Mouse (Mus musculus) embryo, embryonic 10.5 days (tissue): ENCODE results near the gene Gm3448.
"Not testable (repeated sequence)": the region's sequence is repeated elsewhere in the genome, so short reads cannot be mapped to it uniquely, and the experiment has no call there.

Experiments used
- DNase-seq: peaks from one replicate; pipeline ENCODE4 v3.0.0-alpha.2; 2015; ENCODE audit warnings: low spot score

The Gm3448 gene

DNA sequence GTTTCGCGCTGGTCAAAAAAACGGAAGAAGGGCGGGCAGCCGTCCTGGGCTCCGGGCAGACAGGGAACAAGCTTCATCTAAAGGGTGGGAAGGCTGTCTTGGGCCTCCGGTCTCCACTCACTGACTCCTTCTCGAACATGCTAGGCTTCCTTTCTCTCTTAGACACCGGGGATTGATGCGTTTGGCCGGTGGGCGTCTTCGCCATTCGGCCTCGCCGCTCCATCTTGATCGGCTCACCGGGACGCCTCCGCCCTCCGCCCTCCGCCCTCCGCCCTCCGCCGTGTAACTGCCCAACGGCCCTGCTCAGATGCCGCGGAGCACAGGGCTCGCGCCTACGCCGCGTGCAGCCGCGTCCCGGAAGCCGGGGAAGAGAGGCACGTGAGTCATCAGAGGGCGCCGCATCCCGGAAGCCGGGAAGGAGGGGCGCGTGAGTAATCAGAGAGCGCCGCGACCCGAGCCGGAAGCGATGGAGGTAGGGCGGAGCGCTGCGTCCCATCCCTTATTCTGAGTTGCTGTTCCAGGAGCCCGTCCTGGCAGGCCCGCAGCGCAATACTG lies at the start of gene Gm3448, which contains the start of the genes Ermard and Tcte3:
Gm3448 (minus strand) TSS at position 363 of the 555 bp plus-strand sequence.
Ermard (plus strand) TSS at position 34 of the 555 bp plus-strand sequence.
Tcte3 (minus strand) TSS at position 314 of the 555 bp plus-strand sequence.
- DNase-seq = not testable (repeated sequence)

DNA sequence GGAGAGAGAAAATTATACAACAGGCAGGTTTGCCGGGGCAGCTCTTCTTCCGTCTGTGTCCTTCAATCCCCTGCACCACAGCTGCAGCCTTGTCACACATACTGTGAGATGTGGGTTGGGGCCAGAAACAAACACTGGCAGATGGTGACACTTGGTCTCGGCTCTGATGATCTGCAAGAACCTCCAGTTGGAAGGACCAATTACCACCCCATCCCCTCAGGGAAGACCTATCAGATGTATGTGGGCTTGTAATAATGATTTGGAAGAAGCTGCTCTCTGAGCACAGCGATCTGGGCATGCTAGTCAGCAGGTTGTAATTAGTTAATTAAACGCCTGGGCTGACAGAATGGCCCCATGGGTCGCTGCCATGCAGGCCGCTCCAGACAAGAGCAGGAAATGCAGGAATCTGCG lies 47.3 kb upstream of the Gm3448 start:
- DNase-seq = peak; percentile 43

DNA sequence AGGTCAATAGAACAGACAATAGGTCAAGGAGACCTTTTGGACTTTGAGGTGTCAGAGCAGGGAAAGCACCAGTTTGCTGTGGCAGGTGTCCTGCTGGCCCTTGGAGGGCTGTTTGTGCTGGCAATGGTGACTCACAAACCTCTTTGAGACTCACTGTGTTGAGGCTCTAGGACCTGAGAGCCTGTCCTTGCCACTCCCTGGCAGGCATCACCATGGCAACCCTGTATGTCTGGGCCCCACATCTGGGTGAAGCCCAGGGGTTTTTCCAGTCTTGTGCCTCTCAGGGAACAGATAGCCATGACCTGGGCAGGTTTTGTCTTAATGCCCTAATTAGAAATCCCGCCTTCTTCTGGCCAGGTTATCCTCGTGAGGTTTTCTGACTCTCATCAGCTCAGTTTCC lies 46.8 kb upstream of the Gm3448 start:
- DNase-seq = peak; percentile 28

DNA sequence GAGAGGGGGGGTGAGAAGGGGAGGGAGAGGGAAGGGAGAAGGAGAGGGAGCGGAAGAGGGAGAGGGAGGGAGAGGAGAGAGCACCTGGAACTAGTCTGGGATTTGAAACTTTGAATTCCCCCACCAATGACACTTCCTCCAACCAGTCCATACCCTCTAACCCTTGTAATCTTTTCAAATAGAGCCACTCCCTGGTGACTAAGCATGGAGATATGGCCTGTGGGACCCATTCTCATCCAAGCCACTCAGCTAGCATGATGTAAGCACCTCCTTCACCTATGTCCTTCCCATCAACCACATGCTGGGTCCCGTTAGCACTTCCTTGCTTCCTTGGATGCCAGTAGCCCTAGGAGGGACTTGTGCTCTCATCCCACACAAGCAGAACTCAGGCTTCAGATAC lies 43.7 kb upstream of the Gm3448 start:
- no peak for DNase-seq

DNA sequence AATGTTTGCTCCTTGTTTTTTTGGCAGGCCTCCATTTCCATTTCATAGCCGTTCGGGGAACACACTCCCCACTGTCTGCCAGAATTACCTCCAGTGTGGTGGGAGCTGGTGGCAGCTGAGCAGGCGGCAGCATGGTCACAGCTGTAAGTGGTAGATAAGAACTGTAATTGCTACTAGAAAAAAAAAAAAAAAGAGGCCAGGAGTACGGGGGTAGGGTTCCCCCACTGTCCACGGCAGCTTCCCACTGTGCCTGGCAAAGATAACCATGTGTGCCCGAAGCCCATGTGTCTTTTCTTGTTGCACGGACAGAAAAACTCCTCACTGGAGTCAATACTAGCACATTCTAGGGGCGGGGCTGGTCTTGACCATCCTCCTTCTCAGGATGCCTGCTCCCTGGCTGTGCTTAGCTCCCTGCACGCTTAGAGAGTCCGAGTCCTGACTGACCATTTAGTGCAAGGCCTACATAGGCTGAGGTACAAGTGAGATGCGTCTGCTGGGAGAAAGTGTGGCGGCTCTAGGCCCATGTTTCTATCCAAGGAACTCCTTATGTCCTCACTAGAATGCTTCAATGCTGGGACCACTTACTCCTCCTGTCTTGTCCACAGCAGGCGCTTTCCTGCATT lies 43.0 kb upstream of the Gm3448 start:
- no peak for DNase-seq

DNA sequence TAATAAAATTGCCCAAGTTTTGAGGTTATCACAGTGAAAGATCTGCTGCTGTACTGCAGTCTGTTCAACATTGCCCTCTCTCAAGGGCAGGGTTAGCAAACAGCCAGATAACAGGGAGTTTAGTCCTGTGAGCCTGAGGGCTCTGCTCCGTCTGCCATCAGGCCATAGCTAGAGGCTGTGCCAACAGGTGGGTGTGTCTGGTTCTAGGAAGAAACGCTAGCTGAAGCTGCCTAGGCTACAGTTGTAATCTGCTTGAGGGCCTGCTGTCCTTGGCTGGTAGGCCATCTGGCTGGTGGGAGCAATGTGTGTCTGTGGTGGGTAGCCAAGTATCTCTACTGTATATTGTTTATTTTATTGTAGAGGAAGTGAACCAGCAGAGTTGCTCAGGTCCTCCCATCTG lies 36.2 kb upstream of the Gm3448 start:
- DNase-seq = no peak

DNA sequence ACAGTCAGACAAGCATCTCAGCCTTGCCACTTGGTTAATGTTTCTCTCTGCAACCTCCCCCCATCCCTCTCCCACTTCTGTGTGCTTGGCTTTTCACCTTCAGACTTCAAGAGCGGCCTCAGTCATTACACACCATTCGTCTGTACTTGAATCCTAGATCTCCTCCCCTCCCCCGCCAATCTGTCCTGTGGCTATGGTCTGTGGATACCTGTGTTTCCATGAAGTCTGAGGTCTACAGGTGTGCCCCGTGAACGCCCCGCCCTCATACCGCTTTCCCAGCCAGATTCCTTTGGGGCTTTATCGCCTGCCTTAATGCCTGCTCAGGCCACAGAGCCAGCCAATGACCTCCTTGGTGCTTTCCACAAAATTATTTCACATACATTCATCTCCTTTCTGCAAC lies 33.7 kb upstream of the Gm3448 start:
- DNase-seq = no peak

DNA sequence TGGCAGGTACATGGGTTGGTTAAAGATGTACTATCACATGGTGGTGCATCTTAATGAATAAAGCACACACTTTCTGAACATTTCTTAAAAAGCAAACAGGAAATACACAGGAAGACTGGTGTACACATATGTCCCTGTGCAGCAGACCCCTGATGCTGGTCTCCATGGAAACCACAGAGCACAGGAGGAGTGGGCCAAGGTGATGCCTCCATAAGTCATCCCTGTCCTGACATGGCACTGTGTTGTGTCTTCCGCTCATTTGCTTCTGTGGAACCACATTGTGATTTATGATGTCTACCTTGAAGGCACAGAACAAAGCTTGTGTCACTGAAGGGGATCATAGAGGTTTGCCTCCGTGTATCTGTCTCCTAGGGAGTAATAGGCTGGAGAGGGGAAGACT lies 30.9 kb upstream of the Gm3448 start:
- no peak for DNase-seq

DNA sequence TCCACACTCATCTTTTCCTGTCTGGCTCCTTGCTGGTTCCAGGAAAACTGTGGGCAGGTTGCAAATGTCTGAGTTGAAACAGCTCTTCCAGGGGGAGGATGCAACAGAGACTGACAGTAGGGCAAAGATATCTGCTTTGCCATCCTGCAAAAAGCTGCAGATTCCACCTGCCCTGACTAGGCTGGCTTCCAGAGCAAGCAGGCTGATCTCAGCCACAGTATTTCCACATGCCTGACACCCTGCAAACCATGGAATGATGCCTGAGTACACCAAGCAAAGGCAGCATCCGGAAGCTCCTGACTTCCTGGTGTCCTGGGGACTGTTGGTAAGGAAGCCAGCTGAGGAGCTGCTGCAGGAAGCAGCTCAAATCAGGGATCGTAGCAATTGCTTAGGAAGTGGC lies 27.8 kb upstream of the Gm3448 start:
- no peak for DNase-seq

DNA sequence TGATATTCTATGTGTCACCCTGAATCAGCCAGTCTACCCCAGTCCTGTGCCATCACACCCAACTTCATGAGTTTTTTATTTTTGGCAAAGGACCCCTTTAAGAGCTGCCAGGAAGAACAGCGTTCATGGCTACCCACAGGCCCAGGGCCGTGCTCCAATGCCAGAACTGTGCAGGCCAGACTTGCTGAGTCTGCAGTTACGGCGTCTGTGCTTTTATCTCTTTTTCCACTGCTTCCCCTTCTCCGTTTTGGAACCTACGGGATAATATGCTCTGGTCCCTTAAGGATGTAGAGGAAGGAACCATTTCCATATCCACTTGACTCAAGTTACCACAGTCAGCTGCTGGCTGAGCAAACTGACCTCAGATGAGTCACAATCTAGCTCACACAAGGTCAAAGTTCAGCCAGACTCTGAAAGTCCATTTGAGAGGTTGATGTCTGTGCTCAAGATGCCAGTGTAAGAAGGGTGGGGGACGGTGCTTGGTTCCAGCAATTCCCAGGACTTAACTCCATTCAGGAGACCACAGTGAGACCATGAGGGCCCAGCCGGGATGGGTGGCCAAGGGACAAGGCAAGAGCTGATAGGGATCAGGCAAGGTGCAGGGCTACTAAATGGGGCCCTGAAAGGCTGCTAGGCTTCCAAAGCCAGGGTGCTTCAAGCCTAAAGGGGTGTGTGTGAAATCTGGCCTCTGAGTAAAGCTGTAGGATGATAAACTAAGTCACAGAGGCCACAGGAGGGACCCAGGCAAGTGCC lies 26.9 kb upstream of the Gm3448 start:
- peak; percentile 36 for DNase-seq

DNA sequence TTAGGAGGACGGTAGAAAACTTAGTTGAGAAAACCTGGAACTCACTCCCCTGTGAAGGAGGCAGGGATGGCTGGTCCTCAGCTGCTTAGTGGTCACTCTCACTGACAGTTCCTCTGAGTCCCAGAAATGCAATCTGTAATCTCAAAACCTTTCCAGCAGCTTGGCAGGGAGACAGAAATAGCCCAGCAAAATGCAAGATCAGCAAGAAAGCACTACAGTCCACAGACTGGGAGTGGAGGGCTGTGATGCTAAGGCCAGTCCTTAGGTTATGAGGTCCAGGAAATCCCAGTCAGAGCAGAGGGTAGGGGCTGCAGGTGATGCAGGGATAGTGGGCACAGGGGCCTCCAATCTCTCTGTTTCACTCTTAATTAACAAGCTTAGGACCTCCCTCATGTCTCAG lies 25.6 kb upstream of the Gm3448 start:
- no peak for DNase-seq

DNA sequence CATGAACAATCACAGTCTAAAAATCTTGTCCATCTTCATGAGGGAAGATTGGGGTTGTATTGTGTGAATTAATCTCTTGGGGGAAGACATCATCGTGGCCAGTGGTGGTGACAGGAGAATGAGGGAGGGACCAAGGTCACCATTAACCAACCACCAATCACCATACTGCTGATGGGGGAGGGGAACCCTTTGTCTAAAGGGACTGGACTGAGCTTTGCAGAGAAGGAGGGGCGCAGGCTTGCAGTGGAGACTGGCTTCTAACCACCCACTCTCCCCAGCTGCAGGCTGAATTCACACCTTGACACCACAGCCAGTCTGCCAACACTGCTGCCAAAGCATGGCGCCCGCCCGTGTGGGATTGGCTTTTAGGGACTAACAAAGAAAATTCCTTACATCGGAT lies 24.7 kb upstream of the Gm3448 start:
- peak; percentile 74 for DNase-seq

DNA sequence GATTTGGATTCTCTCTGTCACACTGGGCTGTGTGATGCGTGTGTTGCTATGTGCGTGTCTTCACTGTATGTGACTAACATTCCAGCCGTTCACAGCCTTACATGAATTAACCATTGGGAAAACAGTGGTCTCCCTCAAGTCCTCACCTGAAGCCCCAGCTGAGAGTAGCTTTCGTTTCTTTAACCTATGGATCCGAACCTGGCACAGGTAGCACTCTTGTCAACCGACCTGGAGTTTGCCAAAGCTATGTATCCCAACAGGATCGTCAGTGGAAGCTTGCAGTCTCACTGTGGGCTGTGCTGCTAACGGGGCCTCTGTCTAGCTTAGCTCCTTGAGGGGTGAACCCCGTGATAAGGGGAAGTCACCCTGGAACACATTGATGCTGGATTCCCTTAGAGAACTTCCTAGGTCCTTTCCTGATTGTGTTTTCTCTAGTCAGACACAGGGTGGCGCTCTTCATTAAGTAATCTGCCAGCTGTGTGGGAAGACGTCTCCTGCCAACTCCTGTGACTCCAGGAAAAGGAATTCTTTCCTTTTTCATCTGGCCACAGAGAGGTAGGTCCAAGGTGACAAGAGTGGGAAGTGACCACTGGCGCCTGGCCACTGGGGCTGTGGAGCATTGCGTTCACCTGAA lies 24.2 kb upstream of the Gm3448 start:
- DNase-seq = peak; percentile 90

DNA sequence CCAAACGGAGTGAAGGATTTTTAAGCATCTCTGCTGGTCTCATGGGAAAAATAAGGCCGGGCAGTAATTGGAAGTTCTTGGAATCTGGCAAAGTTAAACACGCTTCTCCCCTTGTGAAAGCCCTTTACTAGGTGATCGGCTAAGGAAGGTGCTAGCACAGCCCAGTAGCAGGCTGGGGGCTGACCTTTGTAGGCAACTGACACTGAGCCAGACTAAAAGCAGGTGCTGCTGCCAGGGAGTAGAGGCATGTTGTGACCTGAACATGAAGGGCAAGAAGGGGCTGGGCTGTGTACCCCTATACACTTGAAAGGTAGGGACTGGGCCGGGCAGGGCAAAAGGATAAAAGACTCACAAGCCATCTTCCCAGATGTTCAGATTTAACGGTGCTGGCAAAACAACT lies 19.0 kb upstream of the Gm3448 start:
- no peak for DNase-seq

DNA sequence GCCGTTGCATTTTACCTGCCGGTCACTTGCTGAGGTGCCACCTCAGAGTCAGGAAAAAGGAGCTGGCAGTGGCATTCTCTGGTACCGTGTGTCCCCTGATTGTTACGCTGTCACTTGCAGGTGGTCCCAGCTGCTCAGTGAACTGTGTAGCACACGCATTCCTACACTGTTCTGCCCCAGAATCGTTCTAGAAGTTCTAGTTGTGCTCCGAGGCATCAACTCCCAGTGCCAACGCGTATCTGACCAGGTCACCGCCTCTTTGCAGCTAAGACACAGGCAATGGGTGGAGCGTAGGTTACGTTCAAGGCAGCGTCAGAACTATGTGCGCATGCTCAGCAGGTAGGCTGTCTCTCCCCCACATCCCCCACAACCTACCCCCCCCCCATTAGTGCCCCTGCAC lies 18.3 kb upstream of the Gm3448 start:
- DNase-seq = no peak

DNA sequence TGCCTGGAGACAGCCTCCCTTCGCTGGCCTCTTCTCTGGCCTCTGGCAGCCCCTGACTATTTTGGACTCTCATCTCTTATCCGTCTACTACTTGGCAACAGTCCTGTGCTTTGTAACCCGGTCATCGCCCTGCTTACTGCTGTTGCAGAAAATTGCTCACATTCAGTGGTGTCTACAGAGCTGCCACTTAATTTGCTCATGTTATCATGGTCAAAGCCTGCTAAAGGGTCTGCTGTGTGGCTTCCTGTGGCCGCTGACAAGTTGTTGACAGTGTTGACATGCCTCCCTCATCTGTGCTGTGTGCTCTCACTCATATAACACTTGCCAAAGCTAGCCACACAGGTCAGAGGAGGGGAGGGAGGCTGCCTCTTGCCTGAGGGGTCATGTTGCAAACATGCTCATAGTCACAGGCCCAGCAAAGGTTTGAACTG lies 16.8 kb upstream of the Gm3448 start:
- DNase-seq = no peak

DNA sequence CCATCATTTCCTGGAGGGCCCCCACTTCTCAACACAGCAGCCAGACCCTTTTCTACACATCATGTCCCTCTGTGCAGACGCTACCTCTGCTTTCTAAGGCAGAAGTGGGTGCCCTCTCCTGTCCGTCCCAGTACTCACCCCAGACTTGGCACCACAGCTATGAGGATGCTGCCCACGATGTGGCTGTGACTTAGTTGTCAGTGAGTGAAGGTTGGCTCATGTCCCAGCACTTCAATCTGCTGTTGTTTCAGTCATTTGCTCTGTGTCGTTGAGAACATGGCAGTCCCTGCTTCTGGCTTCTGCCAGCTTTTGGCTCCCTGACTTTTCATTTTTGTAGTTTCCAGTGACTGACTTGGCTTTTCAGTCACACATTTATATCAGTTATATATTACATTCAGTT lies 14.6 kb upstream of the Gm3448 start:
- no peak for DNase-seq

DNA sequence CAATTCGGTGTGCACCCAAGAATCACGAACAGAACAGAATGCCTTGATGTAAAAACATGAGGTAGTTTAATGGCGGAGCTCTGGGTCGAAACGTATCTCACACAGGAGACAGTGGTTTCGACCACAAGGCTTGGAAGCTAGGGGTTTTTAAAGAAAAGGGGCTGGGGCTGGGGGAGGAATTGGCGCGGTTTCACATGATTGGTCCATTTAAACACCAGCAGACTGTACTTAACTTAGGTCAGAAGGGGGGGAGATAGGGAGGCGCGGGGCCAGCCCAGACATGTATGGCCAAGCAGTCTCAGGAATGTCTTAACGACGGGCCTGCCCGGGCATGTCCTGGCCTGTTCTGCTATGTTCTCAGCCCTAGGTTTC lies 12.5 kb upstream of the Gm3448 start:
- DNase-seq = not testable (repeated sequence)

DNA sequence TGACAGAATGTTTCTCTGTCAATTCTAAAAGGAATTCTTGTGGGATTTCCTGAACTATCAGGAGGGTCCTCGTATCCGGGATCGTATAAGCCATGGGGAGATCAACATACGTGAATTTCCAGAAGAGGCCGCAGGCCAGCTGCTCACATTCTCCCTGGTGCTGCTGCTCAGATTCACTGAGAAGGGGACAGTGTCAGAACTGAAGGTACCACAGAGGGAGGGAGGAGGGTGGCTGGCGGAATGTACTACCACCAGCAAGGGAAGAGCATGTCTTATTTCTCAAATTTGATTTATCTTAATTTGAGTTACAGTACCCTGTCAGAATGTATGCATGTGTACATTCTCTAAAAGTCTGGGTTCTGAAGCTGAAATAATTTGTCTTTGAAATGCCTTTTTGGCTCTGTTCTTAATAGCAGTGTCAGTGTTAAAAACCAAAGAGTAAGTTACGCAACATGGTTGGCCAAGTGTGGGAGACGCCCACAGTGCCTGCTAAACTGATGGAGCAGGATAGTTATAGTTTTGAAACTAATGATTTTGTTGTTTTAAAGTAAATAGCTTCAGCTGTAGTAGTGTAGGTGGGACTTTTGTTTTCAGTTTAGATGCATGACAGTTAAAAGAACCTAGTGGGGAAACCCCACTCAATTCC lies 12.0 kb upstream of the Gm3448 start:
- not testable (repeated sequence) for DNase-seq

DNA sequence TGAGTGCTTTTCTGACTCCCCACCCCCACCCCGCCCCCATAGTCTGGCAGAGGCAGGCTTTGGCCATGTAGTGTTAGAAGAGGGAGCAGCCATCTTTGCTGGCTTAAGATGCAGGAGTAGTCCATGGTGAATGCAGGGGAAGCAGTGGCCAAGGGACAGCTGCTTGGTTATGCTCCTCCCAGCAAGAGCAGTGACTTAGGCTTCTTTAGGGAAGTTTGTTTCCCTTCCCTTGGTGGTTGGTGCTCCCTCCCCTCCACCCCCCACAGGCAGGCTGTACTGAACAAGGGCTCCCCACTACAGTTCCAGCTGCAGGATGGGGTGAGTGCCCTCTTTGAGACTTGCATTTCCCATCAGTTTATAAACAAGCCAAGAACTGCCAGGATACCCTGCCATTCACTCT lies 11.4 kb upstream of the Gm3448 start:
- not testable (repeated sequence) for DNase-seq

DNA sequence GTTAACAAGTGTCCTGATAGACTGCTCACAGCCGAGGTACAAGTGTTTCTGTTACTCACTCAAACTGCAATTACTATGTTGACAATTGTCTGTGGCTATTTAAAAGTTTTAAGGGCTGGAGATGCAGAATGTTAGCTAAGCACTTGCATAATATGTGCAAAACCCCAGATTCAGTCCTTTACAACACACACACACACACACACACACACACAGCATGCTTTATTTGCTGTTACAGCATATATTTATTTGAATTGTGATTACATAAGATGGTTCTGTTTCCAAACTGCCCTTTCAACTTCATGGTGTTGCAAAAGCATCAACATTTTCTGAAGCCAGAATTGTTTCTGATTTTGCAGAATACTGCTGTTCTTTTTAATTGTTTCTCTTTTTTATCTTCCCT lies 9.0 kb upstream of the Gm3448 start:
- not testable (repeated sequence) for DNase-seq

DNA sequence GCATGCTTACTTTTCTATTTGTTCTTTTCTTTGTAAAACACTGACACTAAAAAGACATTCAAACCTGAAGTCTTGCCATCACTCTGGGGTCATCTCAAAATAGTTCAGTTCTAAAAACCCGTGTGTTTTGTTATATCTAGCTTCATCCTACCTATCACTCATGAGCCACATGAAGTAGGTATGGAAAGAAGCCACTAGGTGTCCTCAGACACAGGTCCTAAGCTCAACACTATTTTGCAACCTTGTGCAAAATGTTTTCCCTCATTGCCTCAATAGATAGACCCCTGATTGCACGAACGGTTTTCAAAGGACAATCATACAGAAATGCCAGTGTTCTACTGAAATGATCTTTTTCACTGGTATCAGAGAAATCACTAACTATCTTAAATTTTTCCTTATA lies 882 bp downstream of the Gm3448 start:
- DNase-seq = not testable (repeated sequence)
